Mouse (Mus musculus) myocyte (in vitro differentiated cells): ENCODE results near the gene Ednrb.

Experiments used
- E2F4 ChIP-seq: IDR thresholded peaks from one replicate; pipeline ENCODE4 v1.6.1; 2011; ENCODE audit warnings: mild to moderate bottlenecking, control low read depth, moderate library complexity; ENCODE audit not compliant: insufficient read depth
- MYOD1 ChIP-seq, 3 experiments: IDR thresholded peaks; one replicate each; pipeline ENCODE4 v1.6.1; 2011; ENCODE audit warnings: control low read depth in 2 of 3, low read depth in 2 of 3, mild to moderate bottlenecking in 2 of 3, moderate library complexity in 1 of 3; ENCODE audit not compliant: insufficient read length in 2 of 3, control insufficient read depth in 1 of 3
- POLR2A ChIP-seq: IDR thresholded peaks from one replicate; pipeline ENCODE4 v1.6.1; 2011; ENCODE audit warnings: low read depth, mild to moderate bottlenecking, control low read depth, moderate library complexity; ENCODE audit not compliant: insufficient read length
- POLR2AphosphoS2 ChIP-seq: IDR thresholded peaks from one replicate; pipeline ENCODE4 v1.6.1; 2011; ENCODE audit warnings: low read depth, control low read depth; ENCODE audit not compliant: insufficient read length
- USF1 ChIP-seq: IDR thresholded peaks from one replicate; pipeline ENCODE4 v1.6.1; 2011; ENCODE audit warnings: low read depth, mild to moderate bottlenecking, control low read depth, moderate library complexity

GRCm38 (mm10) chr14:103838887-103839286 is 5.3 kb downstream of the Ednrb start:
- TF ChIP-seq POLR2A, result no peak
- TF ChIP-seq USF1, result no peak
- no peak for TF ChIP-seq MYOD1 (IDR thresholded peaks at IDR 0.05; ENCODE audit: control insufficient read depth in 1 of 3, insufficient read length in 2 of 3, low read depth in 2 of 3)
- TF ChIP-seq E2F4, result no peak
- no peak for TF ChIP-seq POLR2AphosphoS2
